Mouse (Mus musculus): ENCODE measurements around the gene Pygo2. TPM values are rescaled to one million over a fixed set of nuclear protein-coding genes. Genes with fewer than 3 reads are reported as not detected.

Pygo2 gene
- polyA plus RNA-seq, 1 experiment from 2014 or later, result 7.7 TPM

- Histone ChIP-seq H3K27ac (no peak overlapping the region), H3K79me2 (ENCODE audit: inconsistent target) (no peaks in the 10 kb centered on the region), H3K4me3 (ENCODE audit: inconsistent target) (no peak overlapping the region), H3K36me3 (ENCODE audit: inconsistent target) (no peaks in the 10 kb centered on the region)
- WGBS (ENCODE audit: missing documents), result 64% methylated on average over 5 of the region's 5 CpGs
These were observed 52.2 kb downstream of the Pygo2 start for GRCm38 (mm10) chr3:89482249-89482648.

Other genes starting within 250 kb of the Pygo2 start
- 1.1 to 4.4 TPM (median 1.9 TPM) in 3 replicates for gene Fam189b, start 247.1 kb upstream of the Pygo2 start, polyA plus RNA-seq (2018)
- 205 to 294 TPM (median 220 TPM) in 3 replicates for gene Gba, start 227.3 kb upstream of the Pygo2 start, polyA plus RNA-seq (2018)
- 0.17 to 0.68 TPM (median 0.34 TPM) in 3 replicates for gene Thbs3, start 215.0 kb upstream of the Pygo2 start, polyA plus RNA-seq (2018)
- gene Mtx1, start 203.1 kb upstream of the Pygo2 start, polyA plus RNA-seq (2018), result 55.2 to 102 TPM (median 79.3 TPM) in 3 replicates
- not detected in 3 replicates for gene Muc1, start 201.2 kb upstream of the Pygo2 start, polyA plus RNA-seq (2018)
- gene Krtcap2, start 184.2 kb upstream of the Pygo2 start, polyA plus RNA-seq (2018), result 30.5 to 54.3 TPM (median 43.8 TPM) in 3 replicates
- gene Trim46, start 183.9 kb upstream of the Pygo2 start, polyA plus RNA-seq (2018), result 0.22 TPM in 1 of 3 replicates, not detected in the others
- 23.7 to 90.4 TPM (median 70.3 TPM) in 3 replicates for gene Dpm3, start 170.9 kb upstream of the Pygo2 start, polyA plus RNA-seq (2018)
- gene Slc50a1, start 159.6 kb upstream of the Pygo2 start, polyA plus RNA-seq (2018), result 18.0 to 31.9 TPM (median 31.9 TPM) in 3 replicates
- 0.20 to 0.25 TPM in 2 of 3 replicates, not detected in the other for gene Efna1, start 149.1 kb upstream of the Pygo2 start, polyA plus RNA-seq (2018)
- not detected in 3 replicates for gene Efna3, start 107.2 kb upstream of the Pygo2 start, polyA plus RNA-seq (2018)
- not detected in 3 replicates for gene Efna4, start 92.2 kb upstream of the Pygo2 start, polyA plus RNA-seq (2018)
- 143 to 250 TPM (median 157 TPM) in 3 replicates for gene Adam15, start 80.2 kb upstream of the Pygo2 start, polyA plus RNA-seq (2018)
- not detected in 3 replicates for gene Dcst2, start 68.2 kb upstream of the Pygo2 start, polyA plus RNA-seq (2018)
- not detected in 3 replicates for gene Dcst1, start 65.0 kb upstream of the Pygo2 start, polyA plus RNA-seq (2018)
- gene Zbtb7b, start 35.4 kb upstream of the Pygo2 start, polyA plus RNA-seq (2018), result 41.6 to 50.1 TPM (median 42.1 TPM) in 3 replicates
- not detected in 3 replicates for gene Lenep, start 27.4 kb upstream of the Pygo2 start, polyA plus RNA-seq (2018)
- 11.3 to 17.1 TPM (median 16.4 TPM) in 3 replicates for gene Flad1, start 18.3 kb upstream of the Pygo2 start, polyA plus RNA-seq (2018)
- gene Cks1b, start 11.8 kb upstream of the Pygo2 start, polyA plus RNA-seq (2018), result 6.1 to 27.6 TPM (median 13.1 TPM) in 3 replicates
- gene Shc1, start 11.8 kb upstream of the Pygo2 start, polyA plus RNA-seq (2018), result 32.7 to 33.3 TPM (median 32.9 TPM) in 3 replicates
- 5.3 to 6.8 TPM (median 5.4 TPM) in 3 replicates for gene Pbxip1, start 6.5 kb downstream of the Pygo2 start, polyA plus RNA-seq (2018)
- 15.3 to 25.4 TPM (median 21.3 TPM) in 3 replicates for gene Pmvk, start 24.3 kb downstream of the Pygo2 start, polyA plus RNA-seq (2018)
- gene Kcnn3, start 90.0 kb downstream of the Pygo2 start, polyA plus RNA-seq (2018), result 0.02 to 0.03 TPM in 2 of 3 replicates, not detected in the other

Measured in macrophage (primary cell).